Mouse (Mus musculus): Measurements from ENCODE around the gene Hoxc6. TPM values are rescaled to one million over a fixed set of nuclear protein-coding genes. Genes with fewer than 3 reads are reported as not detected.

Gene Hoxc6
- total and polyA plus RNA-seq, 2 experiments from 2014 or later, result not detected

DNA sequence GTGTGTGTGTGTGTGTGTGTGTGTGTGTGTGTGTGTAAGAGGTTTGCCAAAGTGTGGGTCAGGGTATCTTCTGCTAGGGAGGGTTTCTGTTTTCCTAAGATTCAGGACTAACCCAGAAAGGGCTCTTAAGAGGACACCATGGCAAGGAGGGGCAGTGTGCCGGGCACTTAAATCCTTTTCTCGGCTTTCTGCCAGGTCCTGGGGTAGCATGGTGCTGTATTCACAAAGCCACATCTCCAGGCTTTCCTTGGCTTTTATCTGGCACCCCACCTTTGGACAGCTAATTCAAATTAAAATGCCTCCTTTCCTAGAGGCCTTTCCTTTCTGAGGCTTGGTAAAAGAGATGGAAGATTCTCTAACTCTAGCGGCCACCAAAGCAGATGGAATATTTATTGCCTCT is 41.6 kb downstream of the Hoxc6 start:
- Histone ChIP-seq H3K36me3 (ENCODE audit: insufficient read depth) (no peaks in the 10 kb centered on the region), H3K27me3 (ENCODE audit: insufficient read depth, low read length) (peaks cover 99% of the 10 kb centered on the region), H3K4me1 (ENCODE audit: insufficient read depth) (no peaks in the 10 kb centered on the region), H3K9ac (no peak overlapping the region), H3K27ac (ENCODE audit: low read depth, low read length) (no peak overlapping the region), H3K9me3 (ENCODE audit: low read length) (no peaks in the 10 kb centered on the region), H3K4me2 (ENCODE audit: low read depth) (no peak overlapping the region), H3K4me3 (ENCODE audit: low read depth, low read length) (no peak overlapping the region)
- 2% methylated on average over 3 of the region's 3 CpGs for WGBS
- ATAC-seq (no peak), DNase-seq (no peak)
- no peak for TF ChIP-seq CTCF (IDR thresholded peaks at IDR 0.05; ENCODE audit: low read depth)

GRCm38 (mm10) chr15:103040601-103041000 is 42.5 kb downstream of the Hoxc6 start:
- WGBS, result 2% methylated on average over 12 of the region's 12 CpGs
- peaks cover 99% of the 10 kb centered on the region for H3K27me3 ChIP-seq (ENCODE audit: insufficient read depth, low read length)

DNA sequence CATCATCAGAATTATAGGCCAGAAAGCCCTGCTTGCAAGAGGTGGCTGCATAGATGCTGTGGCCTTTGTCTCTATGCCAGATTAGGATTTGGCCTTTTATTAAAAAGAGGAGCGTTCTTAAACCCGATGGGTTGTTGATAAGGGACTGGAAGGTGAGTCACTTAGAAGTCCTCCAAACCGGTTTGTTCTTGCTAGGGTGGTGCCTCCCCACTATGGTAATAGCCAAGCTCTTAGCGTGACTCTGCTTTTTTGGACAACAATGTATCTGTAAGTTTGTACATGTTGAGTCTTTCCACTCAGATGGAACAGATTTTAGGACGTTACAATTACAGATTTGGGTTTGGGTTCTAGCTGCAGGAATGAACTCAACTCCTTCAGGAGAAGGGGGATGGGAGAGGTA is 43.6 kb downstream of the Hoxc6 start:
- Histone ChIP-seq H3K27me3 (ENCODE audit: insufficient read depth, low read length) (peaks cover 98% of the 10 kb centered on the region), H3K4me2 (ENCODE audit: low read depth) (no peak overlapping the region), H3K4me1 (ENCODE audit: insufficient read depth) (no peaks in the 10 kb centered on the region), H3K36me3 (ENCODE audit: insufficient read depth) (no peaks in the 10 kb centered on the region), H3K9ac (no peak overlapping the region), H3K27ac (ENCODE audit: low read depth, low read length) (no peak overlapping the region), H3K9me3 (ENCODE audit: low read length) (no peaks in the 10 kb centered on the region), H3K4me3 (ENCODE audit: low read depth, low read length) (no peak overlapping the region)
- 9% methylated on average over 5 of the region's 5 CpGs for WGBS
- ATAC-seq (no peak), DNase-seq (no peak)
- no peak for TF ChIP-seq CTCF (IDR thresholded peaks at IDR 0.05; ENCODE audit: low read depth)

More at GRCm38 (mm10) chr15:103040601-103041000, 42.5 kb downstream of the Hoxc6 start:
- Histone ChIP-seq H3K4me2 (ENCODE audit: low read depth) (no peak overlapping the region), H3K4me3 (ENCODE audit: low read depth, low read length) (no peak overlapping the region), H3K9ac (no peak overlapping the region), H3K9me3 (ENCODE audit: low read length) (no peaks in the 10 kb centered on the region), H3K4me1 (ENCODE audit: insufficient read depth) (no peaks in the 10 kb centered on the region), H3K36me3 (ENCODE audit: insufficient read depth) (no peaks in the 10 kb centered on the region), H3K27ac (ENCODE audit: low read depth, low read length) (no peak overlapping the region)
- ATAC-seq (no peak), DNase-seq (no peak)
- TF ChIP-seq CTCF (IDR thresholded peaks at IDR 0.05; ENCODE audit: low read depth), result no peak

GRCm38 (mm10) chr15:103042209-103042608 is 44.2 kb downstream of the Hoxc6 start:
- Histone ChIP-seq H3K36me3 (ENCODE audit: insufficient read depth) (no peaks in the 10 kb centered on the region), H3K4me3 (ENCODE audit: low read depth, low read length) (no peak overlapping the region), H3K4me2 (ENCODE audit: low read depth) (no peak overlapping the region), H3K4me1 (ENCODE audit: insufficient read depth) (no peaks in the 10 kb centered on the region), H3K9ac (no peak overlapping the region), H3K27ac (ENCODE audit: low read depth, low read length) (no peak overlapping the region), H3K9me3 (ENCODE audit: low read length) (no peaks in the 10 kb centered on the region), H3K27me3 (ENCODE audit: insufficient read depth, low read length) (peaks cover 96% of the 10 kb centered on the region)
- TF ChIP-seq CTCF (IDR thresholded peaks at IDR 0.05; ENCODE audit: low read depth), result no peak
- no peak for ATAC-seq
- no peak for DNase-seq
- 0% methylated on average over 1 of the region's 1 CpGs for WGBS

DNA sequence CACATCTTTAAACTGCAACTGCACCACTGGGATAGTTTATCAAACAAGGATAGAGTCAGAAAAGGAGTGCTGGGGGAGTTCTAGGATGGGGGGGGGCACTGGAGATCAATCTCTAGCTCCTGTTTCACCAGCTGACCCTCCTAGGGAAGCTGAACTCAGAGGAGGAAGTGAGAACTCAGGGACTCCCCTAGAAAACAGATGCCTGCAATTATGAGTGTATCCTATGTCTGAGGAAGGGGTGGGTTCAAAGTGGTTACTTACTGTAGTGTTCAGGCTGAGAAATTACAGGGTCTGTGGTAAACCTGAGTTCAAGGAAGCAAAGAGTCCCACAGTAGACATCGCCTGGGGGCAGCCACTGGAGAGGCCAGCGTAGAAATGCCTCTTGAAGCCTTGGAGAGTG is 53.6 kb downstream of the Hoxc6 start:
- WGBS, result 79% methylated on average over 2 of the region's 2 CpGs
- Histone ChIP-seq H3K9ac (no peak overlapping the region), H3K27me3 (ENCODE audit: insufficient read depth, low read length) (peaks cover 90% of the 10 kb centered on the region), H3K9me3 (ENCODE audit: low read length) (no peaks in the 10 kb centered on the region), H3K36me3 (ENCODE audit: insufficient read depth) (no peaks in the 10 kb centered on the region), H3K4me3 (ENCODE audit: low read depth, low read length) (no peak overlapping the region), H3K27ac (ENCODE audit: low read depth, low read length) (no peak overlapping the region), H3K4me2 (ENCODE audit: low read depth) (no peak overlapping the region), H3K4me1 (ENCODE audit: insufficient read depth) (no peaks in the 10 kb centered on the region)
- DNase-seq (no peak), ATAC-seq (no peak)
- TF ChIP-seq CTCF (IDR thresholded peaks at IDR 0.05; ENCODE audit: low read depth), result no peak

DNA sequence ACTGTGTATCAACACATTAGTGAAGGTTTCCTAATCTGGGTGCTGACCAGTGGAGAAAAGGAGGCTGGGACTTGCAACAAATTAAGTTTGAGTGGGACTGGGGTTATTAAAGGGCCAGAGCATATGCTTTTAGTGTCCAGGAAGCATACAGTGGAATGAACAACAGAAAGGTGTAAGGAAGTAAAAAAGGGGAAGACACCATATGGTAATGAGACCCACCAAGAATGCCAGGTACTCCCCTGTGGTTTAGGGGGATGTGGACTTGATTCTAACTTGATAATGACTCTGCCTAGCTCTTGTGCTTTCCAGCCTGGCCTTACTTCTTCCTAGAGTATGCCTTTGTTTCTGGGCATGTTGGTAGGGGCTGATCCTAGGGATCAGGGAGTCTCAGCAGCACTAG is 55.2 kb downstream of the Hoxc6 start:
- Histone ChIP-seq H3K27me3 (ENCODE audit: insufficient read depth, low read length) (peaks cover 90% of the 10 kb centered on the region), H3K4me1 (ENCODE audit: insufficient read depth) (no peaks in the 10 kb centered on the region), H3K9ac (no peak overlapping the region), H3K4me2 (ENCODE audit: low read depth) (no peak overlapping the region), H3K9me3 (ENCODE audit: low read length) (no peaks in the 10 kb centered on the region), H3K27ac (ENCODE audit: low read depth, low read length) (no peak overlapping the region), H3K36me3 (ENCODE audit: insufficient read depth) (no peaks in the 10 kb centered on the region), H3K4me3 (ENCODE audit: low read depth, low read length) (no peak overlapping the region)
- TF ChIP-seq CTCF (IDR thresholded peaks at IDR 0.05; ENCODE audit: low read depth), result no peak
- DNase-seq (no peak), ATAC-seq (no peak)

- WGBS, result 29% methylated on average over 2 of the region's 2 CpGs
- H3K4me3 ChIP-seq (ENCODE audit: low read depth, low read length), result no peak overlapping the region
- H3K36me3 ChIP-seq (ENCODE audit: insufficient read depth), result no peaks in the 10 kb centered on the region
- ATAC-seq, result no peak
- H3K9ac ChIP-seq, result no peak overlapping the region
- no peak overlapping the region for H3K27ac ChIP-seq (ENCODE audit: low read depth, low read length)
- H3K27me3 ChIP-seq (ENCODE audit: insufficient read depth, low read length), result peaks cover 90% of the 10 kb centered on the region
- H3K4me2 ChIP-seq (ENCODE audit: low read depth), result no peak overlapping the region
- no peaks in the 10 kb centered on the region for H3K4me1 ChIP-seq (ENCODE audit: insufficient read depth)
- DNase-seq, result no peak
- no peaks in the 10 kb centered on the region for H3K9me3 ChIP-seq (ENCODE audit: low read length)
- TF ChIP-seq CTCF (IDR thresholded peaks at IDR 0.05; ENCODE audit: low read depth), result no peak
Observed at GRCm38 (mm10) chr15:103056396-103056795, 58.3 kb downstream of the Hoxc6 start.

DNA sequence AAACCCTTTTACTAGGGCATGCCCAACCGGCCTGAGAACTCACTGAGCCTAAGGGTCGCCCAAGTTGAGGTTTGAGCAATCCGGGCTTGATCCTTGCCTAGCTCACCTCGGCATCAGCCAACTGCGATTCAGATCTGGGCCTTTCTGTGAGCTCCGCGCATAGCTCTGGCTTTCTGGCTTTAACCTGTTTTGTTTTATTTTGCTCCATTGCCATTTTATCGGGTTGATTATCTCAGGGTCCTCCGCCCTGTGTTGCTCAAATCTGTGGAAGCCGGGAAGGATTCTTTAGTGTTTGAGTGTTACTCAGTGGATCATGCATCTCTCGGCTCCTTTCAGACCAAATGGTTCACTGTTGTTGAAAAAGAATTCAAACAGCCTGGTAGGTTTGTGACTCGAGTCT is 60.7 kb downstream of the Hoxc6 start:
- no peak for ATAC-seq
- Histone ChIP-seq H3K27ac (ENCODE audit: low read depth, low read length) (no peak overlapping the region), H3K4me2 (ENCODE audit: low read depth) (no peak overlapping the region), H3K4me3 (ENCODE audit: low read depth, low read length) (no peak overlapping the region), H3K4me1 (ENCODE audit: insufficient read depth) (no peaks in the 10 kb centered on the region), H3K36me3 (ENCODE audit: insufficient read depth) (no peaks in the 10 kb centered on the region), H3K9me3 (ENCODE audit: low read length) (no peaks in the 10 kb centered on the region), H3K27me3 (ENCODE audit: insufficient read depth, low read length) (peaks cover 93% of the 10 kb centered on the region), H3K9ac (no peak overlapping the region)
- TF ChIP-seq CTCF (IDR thresholded peaks at IDR 0.05; ENCODE audit: low read depth), result no peak
- DNase-seq, result no peak
- WGBS, result 3% methylated on average over 12 of the region's 12 CpGs

All from forebrain, postnatal 0 days (tissue).